Mouse (Mus musculus) liver, embryonic 16.5 days (tissue): ENCODE data around the gene Ksr2. TPM values are rescaled to one million over a fixed set of nuclear protein-coding genes. Genes with fewer than 3 reads are reported as not detected.

Source experiments
- ATAC-seq: fragments of 200-750 bp; cut with Nextera tagmentation; 2 replicates; pipeline ENCODE4 v1.8.0; 2017; ENCODE audit warnings: low read depth, mild to moderate bottlenecking, moderate number of reproducible peaks, moderate library complexity
- H3K27ac ChIP-seq: fragments of 300-500 bp; sonication (generic); 2 replicates; pipeline ENCODE4 v1.5.1; 2014; ENCODE audit warnings: mild to moderate bottlenecking, low read length
- H3K27me3 ChIP-seq: fragments of 300-500 bp; sonication (generic); 2 replicates; pipeline ENCODE4 v1.6.1; 2014; ENCODE audit warnings: low read depth, low read length, mixed read lengths; ENCODE audit not compliant: control insufficient read depth, insufficient read depth
- H3K36me3 ChIP-seq: fragments of 300-500 bp; sonication (generic); 2 replicates; pipeline ENCODE4 v1.6.1; 2014; ENCODE audit warnings: mild to moderate bottlenecking; ENCODE audit not compliant: control insufficient read depth, insufficient read depth
- H3K4me1 ChIP-seq: fragments of 300-500 bp; sonication (generic); 2 replicates; pipeline ENCODE4 v1.6.1; 2014; ENCODE audit warnings: low read depth, low read length, mixed read lengths; ENCODE audit not compliant: control insufficient read depth
- H3K4me2 ChIP-seq: fragments of 300-500 bp; sonication (generic); 2 replicates; pipeline ENCODE4 v1.6.1; 2014; ENCODE audit warnings: low read depth, low read length, mixed read lengths
- H3K4me3 ChIP-seq: fragments of 300-500 bp; sonication (generic); 2 replicates; pipeline ENCODE4 v1.5.1; 2014; ENCODE audit warnings: low read depth, mild to moderate bottlenecking, low read length
- H3K9ac ChIP-seq: fragments of 300-500 bp; sonication (generic); 2 replicates; pipeline ENCODE4 v1.6.1; 2014; ENCODE audit warnings: low read depth, low read length
- H3K9me3 ChIP-seq: fragments of 300-500 bp; sonication (generic); replicated peaks from 2 replicates; pipeline ENCODE4 v1.6.1; 2016; ENCODE audit warnings: low read length; ENCODE audit not compliant: control insufficient read depth
- WGBS: fragments of 180-500 bp; shearing (Covaris S2); extraction: QIAGEN DNeasy Blood & Tissue Kit; methylation state at CpG from one replicate; pipeline ENCODE4 v1.1.7; 2014; ENCODE audit not compliant: insufficient replicate concordance; 5-methylcytosine and 5-hydroxymethylcytosine counted together
- polyA plus RNA-seq: library from polyadenylated mRNA; unstranded; fragments of >200 nt; fragmentation: Nextera tagmentation; extraction: Ambion mirVana; gene quantifications from 2 replicates; pipeline ENCODE4 v1.2.1, GENCODE M21; 2015

Gene Ksr2
- polyA plus RNA-seq, 1 experiment from 2014 or later, result 0.06 TPM

- WGBS, result 57% methylated on average over 6 of the region's 6 CpGs
- Histone ChIP-seq H3K4me3 (no peak overlapping the region), H3K4me2 (no peak overlapping the region), H3K9me3 (no peaks in the 10 kb centered on the region), H3K36me3 (no peaks in the 10 kb centered on the region), H3K4me1 (no peaks in the 10 kb centered on the region), H3K9ac (no peak overlapping the region), H3K27ac (no peak overlapping the region), H3K27me3 (no peaks in the 10 kb centered on the region)
- ATAC-seq, result no peak
Measured at GRCm38 (mm10) chr5:117641585-117641984, 227.8 kb downstream of the Ksr2 start.

GRCm38 (mm10) chr5:117651238-117651886 lies 237.6 kb downstream of the Ksr2 start:
- Histone ChIP-seq H3K27me3 (no peaks in the 10 kb centered on the region), H3K27ac (no peak overlapping the region), H3K4me3 (no peak overlapping the region), H3K9ac (no peak overlapping the region), H3K4me1 (no peaks in the 10 kb centered on the region), H3K4me2 (no peak overlapping the region), H3K9me3 (no peaks in the 10 kb centered on the region), H3K36me3 (no peaks in the 10 kb centered on the region)
- no peak for ATAC-seq
- WGBS, result 58% methylated on average over 14 of the region's 14 CpGs

GRCm38 (mm10) chr5:117658641-117659040 lies 244.8 kb downstream of the Ksr2 start:
- Histone ChIP-seq H3K4me3 (no peak overlapping the region), H3K4me2 (no peak overlapping the region), H3K9me3 (no peaks in the 10 kb centered on the region), H3K9ac (no peak overlapping the region), H3K4me1 (no peaks in the 10 kb centered on the region), H3K27ac (no peak overlapping the region), H3K36me3 (no peaks in the 10 kb centered on the region), H3K27me3 (no peaks in the 10 kb centered on the region)
- no peak for ATAC-seq
- 34% methylated on average over 6 of the region's 6 CpGs for WGBS

GRCm38 (mm10) chr5:117659596-117659995 lies 245.8 kb downstream of the Ksr2 start:
- H3K9ac ChIP-seq, result no peak overlapping the region
- 61% methylated on average over 13 of the region's 13 CpGs for WGBS
- no peaks in the 10 kb centered on the region for H3K9me3 ChIP-seq
- H3K36me3 ChIP-seq, result no peaks in the 10 kb centered on the region
- H3K27ac ChIP-seq, result no peak overlapping the region
- H3K4me3 ChIP-seq, result no peak overlapping the region
- no peaks in the 10 kb centered on the region for H3K27me3 ChIP-seq
- no peaks in the 10 kb centered on the region for H3K4me1 ChIP-seq
- ATAC-seq, result no peak
- no peak overlapping the region for H3K4me2 ChIP-seq

GRCm38 (mm10) chr5:117665181-117665580 lies 251.4 kb downstream of the Ksr2 start:
- Histone ChIP-seq H3K4me2 (no peak overlapping the region), H3K27me3 (no peaks in the 10 kb centered on the region), H3K27ac (no peak overlapping the region), H3K9me3 (no peaks in the 10 kb centered on the region), H3K4me1 (no peaks in the 10 kb centered on the region), H3K4me3 (no peak overlapping the region), H3K9ac (no peak overlapping the region), H3K36me3 (no peaks in the 10 kb centered on the region)
- no peak for ATAC-seq
- 12% methylated on average over 9 of the region's 9 CpGs for whole genome bisulfite sequencing

- ATAC-seq, result no peak
- Histone ChIP-seq H3K9ac (no peak overlapping the region), H3K27me3 (no peaks in the 10 kb centered on the region), H3K36me3 (no peaks in the 10 kb centered on the region), H3K4me3 (no peak overlapping the region), H3K27ac (no peak overlapping the region), H3K4me2 (no peak overlapping the region), H3K9me3 (no peaks in the 10 kb centered on the region), H3K4me1 (no peaks in the 10 kb centered on the region)
- WGBS, result 64% methylated on average over 3 of the region's 4 CpGs
Measured at GRCm38 (mm10) chr5:117667314-117667713, 253.5 kb downstream of the Ksr2 start.

GRCm38 (mm10) chr5:117669265-117669664 lies 255.5 kb downstream of the Ksr2 start:
- H3K36me3 ChIP-seq, result no peaks in the 10 kb centered on the region
- no peak overlapping the region for H3K27ac ChIP-seq
- H3K9me3 ChIP-seq, result no peaks in the 10 kb centered on the region
- no peak overlapping the region for H3K4me3 ChIP-seq
- H3K9ac ChIP-seq, result no peak overlapping the region
- 71% methylated on average over 4 of the region's 4 CpGs for WGBS
- no peak for ATAC-seq
- H3K4me1 ChIP-seq, result no peaks in the 10 kb centered on the region
- no peak overlapping the region for H3K4me2 ChIP-seq
- H3K27me3 ChIP-seq, result no peaks in the 10 kb centered on the region

GRCm38 (mm10) chr5:117669843-117670242 lies 256.0 kb downstream of the Ksr2 start:
- no peaks in the 10 kb centered on the region for H3K27me3 ChIP-seq
- H3K4me2 ChIP-seq, result no peak overlapping the region
- no peaks in the 10 kb centered on the region for H3K4me1 ChIP-seq
- no peaks in the 10 kb centered on the region for H3K36me3 ChIP-seq
- no peak overlapping the region for H3K9ac ChIP-seq
- H3K9me3 ChIP-seq, result no peaks in the 10 kb centered on the region
- 69% methylated on average over 7 of the region's 7 CpGs for WGBS
- ATAC-seq, result no peak
- no peak overlapping the region for H3K27ac ChIP-seq
- no peak overlapping the region for H3K4me3 ChIP-seq

- Histone ChIP-seq H3K9ac (no peak overlapping the region), H3K27ac (no peak overlapping the region), H3K9me3 (no peaks in the 10 kb centered on the region), H3K36me3 (no peaks in the 10 kb centered on the region), H3K4me1 (no peaks in the 10 kb centered on the region), H3K4me2 (no peak overlapping the region), H3K4me3 (no peak overlapping the region), H3K27me3 (no peaks in the 10 kb centered on the region)
- WGBS, result 52% methylated on average over 6 of the region's 6 CpGs
- ATAC-seq, result no peak
Measured at GRCm38 (mm10) chr5:117671362-117671761, 257.6 kb downstream of the Ksr2 start.
